Mouse (Mus musculus) heart, postnatal 0 days (tissue): ENCODE data around the gene Yipf2.

ENCODE experiments used
- CTCF ChIP-seq: IDR thresholded peaks from 2 replicates; pipeline ENCODE4 v1.5.1; 2016; ENCODE audit warnings: antibody characterized with exemption, control low read depth, low read depth
- EP300 ChIP-seq: IDR thresholded peaks from 2 replicates; pipeline ENCODE4 v1.6.1; 2016; ENCODE audit warnings: antibody characterized with exemption, low read depth

DNA sequence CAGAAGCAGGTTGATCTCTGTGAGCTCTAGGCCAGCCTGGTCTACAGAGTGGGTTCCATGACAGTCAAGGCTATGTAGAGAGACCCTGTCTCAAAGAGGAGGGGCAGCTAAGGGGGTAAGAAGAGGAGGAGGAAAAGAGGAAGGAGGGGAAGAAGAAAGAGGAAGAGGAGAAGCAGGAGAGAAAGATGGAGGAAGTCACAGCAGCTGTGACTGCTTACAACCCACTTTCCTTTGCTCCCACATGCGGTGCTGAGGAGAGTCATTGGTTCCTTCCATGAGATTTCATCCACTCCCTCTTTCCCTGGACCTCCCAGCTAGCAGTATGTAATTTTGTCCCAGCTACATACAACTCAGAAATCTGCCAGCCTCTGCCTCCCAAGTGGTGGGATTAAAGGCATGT is 14.0 kb upstream of the Yipf2 start:
- TF ChIP-seq EP300, result no peak
- no peak for TF ChIP-seq CTCF
